Mouse (Mus musculus): ENCODE measurements at regions not wholly inside any gene's neighbourhood (a gene's known extent, or its start where the extent isn't known, plus 50 kb on each side); places are given as distances from the start of the nearest gene placed in this dataset.
"Not testable (repeated sequence)": the region's sequence is repeated elsewhere in the genome, so short reads cannot be mapped to it uniquely, and the experiment has no call there.

DNA sequence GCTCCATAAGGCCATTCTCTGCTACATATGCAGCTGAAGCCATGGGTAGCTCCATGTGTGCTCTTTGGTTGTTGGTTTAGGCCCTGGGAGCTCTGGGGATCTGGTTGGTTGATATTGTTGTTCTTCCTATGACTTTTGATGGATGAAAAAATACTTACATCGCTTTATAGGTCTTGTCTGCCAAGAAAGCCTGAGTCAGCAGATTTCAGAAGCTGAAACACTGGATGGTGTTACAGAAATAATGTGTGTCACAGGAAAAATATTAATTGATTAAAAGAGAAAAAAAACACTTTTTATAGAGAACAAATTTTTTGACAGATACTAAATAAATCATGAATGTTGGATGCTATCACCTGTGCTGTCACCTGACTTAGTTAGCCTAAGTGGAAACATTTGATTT is 52.4 kb upstream of the Plxna2 start:
- DNase-seq, result no peak

DNA sequence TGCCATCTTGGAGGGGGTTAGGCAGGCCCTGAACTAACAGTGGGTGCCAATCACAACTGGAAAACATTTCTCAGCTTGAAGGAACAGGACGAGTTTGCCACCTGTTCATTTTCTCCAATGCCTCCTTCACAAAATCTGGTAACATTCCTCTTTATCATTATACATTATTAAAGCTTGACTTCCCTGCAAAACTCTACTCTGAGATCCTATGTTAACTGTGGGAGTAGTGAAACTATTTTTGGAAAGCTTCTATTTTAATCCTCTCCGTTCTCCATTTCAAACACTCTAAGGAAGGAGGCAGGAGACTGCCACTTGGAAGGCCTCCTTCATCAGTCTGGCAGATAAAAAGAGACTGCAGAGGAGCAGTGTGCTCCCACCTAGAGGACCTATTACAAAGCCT is 54.1 kb upstream of the Plxna2 start:
- no peak for DNase-seq

DNA sequence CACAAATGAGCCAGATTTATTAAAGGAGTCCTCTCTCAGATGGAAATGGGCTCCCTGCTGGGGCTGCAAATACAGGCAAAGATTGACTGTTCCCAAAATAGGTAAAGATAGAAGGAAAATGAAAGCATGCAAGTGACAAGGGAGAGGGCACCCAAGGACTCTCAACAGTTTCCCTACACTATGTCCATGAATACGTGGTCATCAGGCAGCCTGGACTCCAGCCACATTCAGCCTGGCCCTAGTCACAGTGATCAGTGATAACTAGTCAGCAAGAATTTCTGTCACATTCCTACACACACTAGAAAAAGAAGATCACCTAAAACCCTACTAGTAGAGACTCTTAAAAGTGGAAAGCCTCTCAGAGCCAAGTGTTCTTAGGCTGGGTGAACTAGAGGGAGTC is 56.9 kb upstream of the Plxna2 start:
- DNase-seq, result no peak

DNA sequence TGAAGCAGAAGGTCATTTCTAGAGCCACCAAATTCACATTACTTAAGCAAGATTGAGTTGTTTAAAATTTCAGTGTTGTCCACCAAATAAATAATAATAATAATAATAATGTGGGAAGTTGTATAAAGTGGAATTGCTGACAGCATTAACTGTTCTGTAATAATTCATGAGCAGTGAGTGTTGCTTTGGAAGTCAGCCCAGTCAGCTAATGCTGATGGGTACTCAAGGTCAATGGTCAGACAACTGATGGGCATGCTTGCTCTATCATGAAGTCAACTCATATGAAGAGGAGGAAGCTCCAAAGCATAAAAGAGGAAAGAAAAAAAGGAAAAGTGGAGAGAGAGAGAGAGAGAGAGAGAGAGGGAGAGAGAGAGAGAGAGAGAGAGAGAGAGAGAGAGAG is 69.4 kb upstream of the Plxna2 start:
- no peak for DNase-seq

DNA sequence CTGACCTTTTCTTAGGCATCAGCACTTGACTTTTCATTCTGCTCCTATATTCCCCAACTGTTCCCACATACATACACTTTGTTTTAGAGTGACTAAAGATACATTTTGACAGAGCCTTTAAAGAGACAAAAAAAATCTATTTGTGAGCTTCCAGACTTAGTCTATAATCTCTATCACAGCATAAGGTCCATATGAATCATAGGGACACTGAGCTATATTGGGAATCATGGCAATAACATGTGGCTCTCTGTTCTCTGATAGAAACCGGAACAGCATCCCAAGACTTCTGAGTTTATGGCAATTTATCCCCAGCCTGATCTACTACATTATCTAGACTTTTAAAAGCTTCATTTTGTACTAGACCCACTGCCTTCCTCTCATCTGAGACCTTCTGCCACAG is 69.8 kb upstream of the Plxna2 start:
- no peak for DNase-seq

DNA sequence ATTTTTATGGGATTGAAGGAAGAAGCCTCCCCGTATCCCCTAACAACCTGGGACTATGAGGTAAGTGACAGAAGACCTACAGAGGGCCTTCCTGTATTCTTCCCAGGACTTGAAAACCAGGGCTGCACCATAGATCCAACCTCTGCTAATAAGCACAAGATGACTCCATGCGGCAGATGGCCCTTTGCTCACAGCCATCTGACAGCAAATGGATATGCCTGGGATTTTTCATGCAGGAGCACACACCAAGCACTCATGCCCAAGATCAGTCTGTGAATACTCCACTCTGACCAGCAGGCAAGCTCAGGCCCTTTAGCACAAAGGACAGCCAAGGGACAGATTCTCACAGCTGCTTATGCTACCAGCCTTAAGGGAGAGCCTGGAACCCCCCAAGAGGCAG is 77.1 kb upstream of the Plxna2 start:
- DNase-seq, result no peak

DNA sequence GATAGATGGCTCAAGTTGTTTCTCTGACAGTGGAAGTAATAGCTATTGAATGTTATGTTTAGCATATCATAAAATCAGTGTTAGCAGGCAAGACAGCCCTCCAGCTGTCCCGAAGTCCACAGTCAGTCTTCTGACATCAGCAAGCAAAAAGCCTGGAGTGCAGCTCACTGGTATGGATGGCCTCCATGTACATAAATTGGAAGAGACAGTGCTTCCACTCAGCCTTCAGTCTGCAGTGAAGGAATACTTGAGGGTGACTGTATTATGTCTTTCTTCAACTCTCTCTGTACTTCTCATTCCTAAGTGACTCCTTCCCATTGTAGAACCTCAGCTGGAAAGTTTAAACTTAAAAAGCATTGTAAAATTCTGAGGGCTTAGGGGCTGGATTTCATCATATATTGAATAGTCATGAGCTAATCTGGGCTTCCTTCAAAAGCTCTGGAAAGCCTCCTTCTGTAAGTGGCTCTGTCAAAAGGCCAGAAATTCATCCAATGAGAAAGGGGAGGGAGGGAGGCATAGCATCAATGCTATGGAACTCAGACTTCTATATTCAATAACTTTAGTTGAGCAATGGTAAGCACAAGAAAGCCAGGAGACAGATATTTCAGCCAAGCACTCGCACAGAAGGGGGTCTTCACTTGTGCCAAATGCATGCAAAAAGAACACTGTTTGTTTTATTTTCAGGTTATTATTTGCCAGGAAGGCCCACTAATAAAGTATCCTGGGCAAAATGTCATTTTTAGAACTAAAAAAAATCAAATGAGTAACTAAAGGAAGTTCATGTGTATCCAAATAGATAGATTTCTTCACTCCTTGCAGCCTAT is 90.5 kb upstream of the Plxna2 start:
- DNase-seq, result no peak

DNA sequence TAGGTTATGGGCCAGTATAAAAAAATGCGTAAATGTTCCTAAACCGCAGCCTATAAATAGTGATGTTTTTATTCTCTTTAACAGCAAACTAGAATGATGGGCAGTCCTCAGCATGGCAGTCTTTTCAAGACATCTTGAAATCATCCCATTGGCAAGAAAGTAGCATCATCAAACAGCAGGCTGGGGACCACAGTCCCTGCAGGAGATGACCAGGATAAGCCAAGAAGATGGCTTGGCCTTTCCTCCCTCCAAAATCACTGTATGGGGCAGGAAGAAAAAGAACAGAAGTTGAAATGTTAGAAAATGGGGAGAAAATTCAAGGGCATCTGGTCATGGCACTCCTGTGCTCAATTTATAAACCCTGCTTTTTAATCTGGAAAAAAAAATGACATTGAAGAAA is 93.0 kb upstream of the Plxna2 start:
- DNase-seq, result no peak

DNA sequence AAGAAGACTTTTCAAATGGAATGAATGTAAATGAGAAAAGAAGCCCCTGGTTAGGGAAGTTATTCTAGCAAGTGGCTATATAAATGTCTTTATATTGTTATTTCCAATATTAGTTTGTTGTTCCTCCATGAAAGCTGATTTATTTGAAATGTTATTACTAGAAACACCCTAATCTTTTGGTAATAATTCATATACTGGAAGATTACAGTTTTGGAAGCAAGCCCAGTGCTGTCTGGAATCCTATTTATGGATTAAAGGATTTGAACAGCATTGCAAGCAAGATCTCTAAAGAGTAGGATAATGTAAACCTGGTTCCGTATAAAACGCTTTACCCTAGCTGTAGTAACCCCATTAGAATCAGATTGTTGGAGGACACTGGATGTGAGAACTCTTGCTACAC is 96.8 kb upstream of the Plxna2 start:
- DNase-seq, result no peak

DNA sequence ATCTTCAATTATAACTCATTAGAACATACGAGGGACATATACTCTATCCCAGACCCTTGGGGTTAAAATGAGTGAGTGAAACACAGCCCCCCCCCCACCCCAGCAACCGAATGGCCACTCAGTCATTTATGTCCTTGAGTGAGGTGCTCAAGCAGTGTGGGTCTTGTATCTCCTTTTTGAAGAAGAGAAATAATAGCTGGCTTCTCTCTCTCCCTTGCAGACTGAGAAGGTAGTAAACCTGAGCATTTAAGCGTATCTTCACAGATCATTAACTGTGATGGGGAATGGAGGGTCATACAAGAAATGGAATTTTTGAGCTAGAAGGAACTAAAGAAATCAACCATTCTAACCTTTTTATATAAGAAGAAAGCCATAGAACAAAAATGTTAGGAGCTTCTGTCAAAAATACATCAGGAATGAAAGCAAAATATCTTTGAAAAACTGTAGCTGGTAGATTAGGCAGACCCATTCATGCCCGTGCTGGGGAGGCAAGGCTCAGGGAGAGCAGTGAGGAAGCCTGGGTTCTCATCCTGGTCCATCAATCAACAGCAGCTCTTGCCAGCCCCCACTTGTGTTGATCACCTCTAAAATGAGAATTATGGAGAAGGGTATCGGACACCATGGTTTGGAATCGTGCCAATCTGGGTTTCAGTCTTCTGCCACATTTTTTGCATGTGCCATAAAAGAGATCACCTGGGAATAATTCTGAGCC is 98.4 kb upstream of the Plxna2 start:
- DNase-seq, result no peak

DNA sequence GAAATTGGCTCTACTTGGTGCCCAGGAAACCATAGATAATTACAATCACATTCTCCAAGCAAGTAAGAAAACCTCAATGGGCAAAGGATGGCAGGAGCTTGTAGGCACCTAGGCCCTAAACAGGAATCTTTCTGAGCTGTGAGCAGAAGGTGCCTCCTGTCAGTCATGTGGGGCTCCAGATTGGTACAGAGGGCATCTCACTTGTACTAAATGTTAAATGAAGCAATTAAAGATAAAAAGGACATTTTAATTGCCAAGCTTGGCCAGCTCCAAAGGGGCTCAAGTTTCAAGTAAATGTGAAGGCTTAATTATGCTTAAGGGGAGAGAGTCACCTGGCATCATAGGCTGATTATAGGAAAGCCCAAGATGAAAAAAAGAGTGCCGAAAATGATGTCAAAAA is 101.9 kb upstream of the Plxna2 start:
- no peak for DNase-seq

DNA sequence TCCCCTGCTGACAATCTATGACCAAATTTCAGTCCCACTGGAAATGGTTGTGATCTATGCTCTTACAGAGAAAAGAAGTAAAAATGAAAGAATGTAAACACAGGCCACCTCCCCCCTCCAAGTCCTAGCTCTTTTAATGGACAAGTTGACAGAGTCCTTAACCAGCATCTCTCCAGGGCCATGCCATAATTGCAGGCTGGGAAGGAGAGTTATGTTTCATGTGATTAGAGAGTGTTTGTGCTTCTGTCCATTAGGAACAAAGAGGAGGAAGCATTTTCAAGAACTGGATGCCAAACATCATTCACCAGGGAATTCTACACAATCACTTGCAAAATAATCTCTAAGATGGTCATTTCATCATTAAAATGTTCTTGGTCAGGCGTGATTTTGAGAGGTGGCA is 109.7 kb upstream of the Plxna2 start:
- no peak for DNase-seq

DNA sequence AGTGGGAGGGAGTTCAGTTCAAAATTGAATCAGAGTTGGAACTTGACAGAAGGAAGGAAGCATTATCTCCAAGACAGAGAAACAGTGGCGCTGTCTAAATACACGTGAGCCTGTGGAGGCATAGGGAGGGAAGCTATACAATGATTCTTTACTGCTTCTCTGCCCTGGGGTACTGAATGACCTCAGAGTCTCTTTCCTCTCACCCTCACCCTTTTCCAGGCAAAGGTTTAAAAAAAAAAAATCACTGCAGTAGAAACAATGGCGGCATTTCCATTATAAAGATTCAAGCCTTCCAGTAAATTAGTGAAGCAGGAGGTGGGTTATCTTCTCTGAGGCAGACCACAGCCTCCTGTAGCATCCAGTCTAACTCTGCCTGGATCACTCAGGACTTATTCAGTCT is 112.2 kb upstream of the Plxna2 start:
- no peak for DNase-seq

DNA sequence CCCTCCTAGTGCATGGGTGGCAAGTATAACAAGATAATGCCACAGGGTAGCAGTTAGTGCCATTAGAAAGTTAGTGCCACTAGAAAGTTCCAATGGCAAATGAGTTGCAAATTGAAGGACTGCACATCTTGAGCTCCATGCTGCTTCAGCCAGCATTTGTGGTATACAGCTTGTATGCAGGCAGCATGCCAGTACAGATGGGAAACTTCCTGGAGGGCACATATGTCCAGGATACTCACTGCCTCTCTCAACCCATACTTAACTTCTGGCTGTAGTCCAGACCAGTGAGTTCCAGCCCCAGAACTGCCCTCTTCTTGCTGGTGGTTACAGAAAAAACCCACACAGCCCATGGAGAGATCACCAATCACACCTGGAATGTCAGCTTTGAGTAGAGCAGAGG is 113.8 kb upstream of the Plxna2 start:
- no peak for DNase-seq

DNA sequence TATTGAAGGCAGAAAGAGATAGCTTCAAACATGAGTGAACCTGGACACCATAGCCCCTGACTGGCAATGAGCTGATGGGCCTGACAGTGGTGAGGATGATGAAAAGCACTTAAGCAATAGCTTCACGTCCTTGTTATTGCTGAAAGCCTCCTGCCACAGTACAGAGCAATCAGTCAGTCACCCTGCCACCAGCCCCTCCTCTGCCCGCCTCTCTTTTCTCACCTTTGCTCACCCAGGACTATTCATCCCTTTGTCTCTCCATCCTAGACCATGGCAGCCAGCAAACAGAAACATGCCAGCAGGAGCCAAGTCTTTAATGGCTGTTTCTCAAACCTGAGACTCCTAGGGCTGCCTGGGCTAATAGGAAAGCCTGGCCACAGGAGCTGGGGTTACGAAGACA is 114.5 kb upstream of the Plxna2 start:
- no peak for DNase-seq

DNA sequence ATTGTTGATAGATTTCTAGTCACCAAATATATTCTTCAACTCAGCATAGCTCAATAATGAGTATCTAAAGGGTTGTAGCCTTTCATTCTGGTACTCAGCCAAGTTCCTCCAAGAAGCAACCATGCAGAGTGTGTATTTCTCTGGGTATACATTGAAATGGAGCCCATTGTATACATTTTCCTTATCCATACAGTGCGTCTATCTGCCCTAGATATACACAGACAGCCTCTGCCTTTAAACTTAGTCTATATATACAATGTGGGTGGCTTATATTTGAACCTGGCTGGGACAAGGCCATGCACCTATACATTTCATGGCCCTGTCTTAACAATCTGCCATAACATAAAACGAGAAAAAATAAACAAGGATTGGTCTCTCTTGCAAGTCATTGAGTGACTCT is 121.6 kb upstream of the Plxna2 start:
- no peak for DNase-seq

DNA sequence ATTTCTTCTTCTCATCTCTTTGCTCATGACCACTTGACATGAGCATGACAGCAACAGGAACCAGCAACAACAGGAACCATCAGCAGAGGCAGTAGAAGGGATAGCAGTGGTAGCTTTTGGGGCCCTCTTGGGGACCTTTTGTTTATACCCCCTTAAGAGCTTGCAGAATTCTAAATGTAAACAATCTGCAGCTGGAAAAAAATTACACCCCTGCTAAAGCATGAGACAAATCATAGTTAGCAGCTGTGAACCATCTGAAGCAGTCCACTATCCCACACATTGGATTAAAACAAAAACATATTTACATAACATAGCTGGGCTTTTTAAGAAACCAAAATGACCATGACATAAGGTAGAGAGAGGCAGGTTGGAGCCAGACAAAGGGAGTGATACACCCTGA is 126.9 kb upstream of the Plxna2 start:
- no peak for DNase-seq

DNA sequence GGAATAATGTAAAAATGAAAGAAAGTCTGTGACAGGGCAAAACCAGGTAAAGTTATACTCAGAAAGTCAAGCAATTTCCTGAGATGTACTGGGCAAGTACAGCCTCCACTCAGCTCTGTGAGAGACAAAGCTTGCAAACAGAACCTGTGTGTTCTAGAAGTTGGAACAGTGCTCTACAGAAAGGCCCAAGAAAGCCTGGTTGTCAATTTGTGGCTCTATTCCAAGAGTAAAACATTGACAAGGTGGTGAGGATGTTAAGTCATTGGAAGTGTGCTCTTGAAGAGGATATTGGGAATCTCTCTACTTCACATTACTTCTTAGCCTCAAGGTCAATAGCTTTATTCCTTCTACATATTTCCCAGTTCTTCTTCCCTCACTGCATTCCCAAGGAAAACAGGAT is 129.9 kb upstream of the Plxna2 start:
- no peak for DNase-seq

DNA sequence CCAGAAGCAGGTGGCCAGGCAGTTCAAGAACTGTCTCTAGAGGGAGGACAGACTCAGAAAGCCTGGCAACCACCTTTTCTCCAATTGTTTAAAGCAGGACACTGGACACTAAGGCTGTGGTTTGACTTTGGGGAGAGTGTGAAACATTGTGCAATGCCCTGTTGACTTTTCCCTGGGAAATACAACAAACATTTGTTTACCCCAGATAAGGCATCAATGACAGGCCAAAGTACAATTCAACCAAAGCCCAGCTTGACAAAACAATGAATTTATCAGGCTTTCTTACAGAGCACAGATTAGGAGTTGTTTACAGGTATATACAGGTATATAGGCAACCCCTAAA is 135.3 kb upstream of the Plxna2 start:
- DNase-seq, result no peak

DNA sequence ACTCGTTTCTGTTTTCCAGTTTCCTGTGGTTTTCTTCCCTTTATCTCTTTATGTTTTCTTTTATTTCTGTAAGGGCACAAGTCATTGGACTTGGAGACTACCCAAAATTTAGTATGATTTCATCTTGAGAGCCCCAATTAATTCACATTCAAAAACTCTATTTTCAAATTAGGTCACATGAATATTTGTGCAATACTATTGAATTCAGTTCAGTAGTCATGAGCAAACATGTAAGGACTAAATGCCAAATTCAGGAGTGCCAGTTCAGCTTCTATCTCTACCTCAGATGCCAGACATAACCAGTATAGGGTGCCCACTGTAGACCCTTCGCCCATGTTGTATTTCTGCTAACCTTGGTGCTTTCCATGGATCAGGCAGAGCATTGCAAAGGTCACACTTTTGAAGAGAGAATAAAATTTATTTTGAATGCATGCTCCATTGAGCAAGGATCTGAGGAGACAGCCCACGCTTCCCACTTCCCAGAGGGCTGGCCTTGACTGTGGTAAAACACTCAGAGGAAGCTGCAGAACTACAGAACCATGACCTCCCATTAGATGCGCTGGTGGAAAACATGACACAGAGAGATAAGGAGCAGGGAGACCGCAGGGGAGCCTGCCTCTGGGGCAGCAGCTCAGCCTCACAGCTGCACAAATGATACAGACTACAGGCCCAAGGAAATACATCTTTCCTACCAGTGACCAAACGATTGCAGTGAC is 135.9 kb upstream of the Plxna2 start:
- DNase-seq, result no peak

DNA sequence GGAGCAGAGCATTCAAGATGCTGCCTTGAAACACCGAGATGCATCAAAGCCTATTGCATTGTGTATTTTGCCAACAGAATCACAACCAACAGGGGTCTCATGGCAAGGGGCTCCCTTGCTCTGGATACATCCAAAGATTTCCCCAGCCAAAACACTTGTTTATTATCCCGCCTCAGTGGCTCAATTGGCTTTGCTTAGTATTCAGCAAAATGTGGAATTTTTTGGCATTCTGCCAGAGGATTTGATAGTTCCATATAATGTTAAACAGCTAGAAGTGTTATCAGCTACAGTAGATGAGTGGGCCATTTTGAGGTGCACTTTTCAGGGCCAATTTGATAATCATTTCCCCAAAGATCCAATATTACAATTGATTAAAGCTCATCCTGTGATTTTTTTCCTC is 146.7 kb upstream of the Plxna2 start:
- DNase-seq, result not testable (repeated sequence)

DNA sequence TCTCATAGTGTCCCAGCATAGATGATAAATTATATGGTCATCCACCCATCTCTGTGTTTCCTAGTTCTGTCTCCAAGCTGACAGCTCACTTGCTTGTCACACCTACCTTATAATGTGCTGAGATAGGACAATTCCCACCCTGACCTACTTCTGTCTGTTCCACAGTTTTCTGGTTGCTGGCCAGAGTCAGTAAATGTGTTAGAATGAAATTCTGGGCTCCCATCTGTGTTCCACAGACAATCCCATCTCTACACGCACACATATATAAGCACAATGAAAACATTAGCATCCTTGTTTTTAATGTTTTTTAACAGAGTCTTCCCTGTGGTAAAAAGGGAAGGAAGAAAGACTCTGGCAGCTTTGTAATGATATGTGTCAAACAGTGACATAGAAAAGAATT is 165.5 kb upstream of the Plxna2 start:
- no peak for DNase-seq

DNA sequence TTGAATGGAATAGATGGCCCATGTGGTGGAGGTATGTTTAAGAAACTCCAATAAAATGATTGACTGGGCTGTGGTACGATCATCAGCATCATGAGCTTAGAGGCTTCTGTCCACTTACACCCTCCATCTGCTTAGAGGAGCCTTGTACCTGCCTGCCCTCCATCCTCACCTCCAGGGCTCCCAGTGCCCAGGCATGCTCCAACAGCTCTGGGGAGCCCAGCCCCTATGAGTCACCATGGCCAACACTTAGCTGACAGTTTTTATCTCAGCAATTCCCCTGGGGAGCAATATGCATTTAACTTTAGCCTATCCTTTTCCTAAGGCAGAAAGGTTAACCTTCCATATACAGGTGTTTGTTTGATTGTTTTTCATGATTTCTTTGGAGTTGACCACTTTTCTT is 174.3 kb upstream of the Plxna2 start:
- no peak for DNase-seq

DNA sequence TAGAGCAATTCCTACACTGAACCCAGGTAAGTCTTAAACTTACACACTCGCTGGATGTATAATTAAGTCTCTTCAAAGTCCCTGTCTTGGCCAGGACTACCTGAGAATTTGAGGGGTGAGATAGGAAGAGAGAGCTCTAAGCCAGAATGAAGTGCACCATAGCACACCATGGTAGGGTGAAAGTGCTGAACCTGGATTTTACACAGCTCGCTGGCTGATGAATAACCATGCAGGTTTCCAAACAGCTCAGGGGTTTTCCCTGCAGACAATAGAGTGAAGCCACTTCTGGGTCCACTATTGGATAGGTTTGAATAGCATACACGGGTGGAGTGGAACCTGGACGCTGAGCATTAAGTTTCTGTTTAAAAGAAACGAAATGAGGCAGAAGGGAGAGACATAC is 180.7 kb upstream of the Plxna2 start:
- no peak for DNase-seq

All from thymus, postnatal 4 days (tissue).